Mouse (Mus musculus) liver, embryonic 12.5 days (tissue): ENCODE data around the gene Mfsd14a. TPM values are rescaled to one million over a fixed set of nuclear protein-coding genes. Genes with fewer than 3 reads are reported as not detected.

ENCODE experiments used
- ATAC-seq: fragments of 200-750 bp; cut with Nextera tagmentation; 2 replicates; pipeline ENCODE4 v1.8.0; 2017; ENCODE audit warnings: moderate number of reproducible peaks, mild to moderate bottlenecking, moderate library complexity
- H3K27ac ChIP-seq: fragments of 300-500 bp; sonication (generic); 2 replicates; pipeline ENCODE4 v1.5.1; 2016; ENCODE audit warnings: mild to moderate bottlenecking
- H3K27me3 ChIP-seq: fragments of 300-500 bp; sonication (generic); replicated peaks from 2 replicates; pipeline ENCODE4 v1.6.1; 2016; ENCODE audit warnings: mild to moderate bottlenecking, moderate library complexity
- H3K36me3 ChIP-seq: fragments of 300-500 bp; sonication (generic); 2 replicates; pipeline ENCODE4 v1.6.1; 2016; ENCODE audit warnings: mild to moderate bottlenecking, moderate library complexity
- H3K4me1 ChIP-seq: fragments of 300-500 bp; sonication (generic); 2 replicates; pipeline ENCODE4 v1.6.1; 2016
- H3K4me2 ChIP-seq: fragments of 300-500 bp; sonication (generic); 2 replicates; pipeline ENCODE4 v1.6.1; 2016; ENCODE audit warnings: mild to moderate bottlenecking, moderate library complexity
- H3K4me3 ChIP-seq: fragments of 300-500 bp; sonication (generic); 2 replicates; pipeline ENCODE4 v1.5.1; 2016; ENCODE audit warnings: mild to moderate bottlenecking, moderate library complexity
- H3K9ac ChIP-seq: fragments of 300-500 bp; sonication (generic); 2 replicates; pipeline ENCODE4 v1.6.1; 2016; ENCODE audit warnings: mild to moderate bottlenecking, moderate library complexity
- H3K9me3 ChIP-seq: fragments of 300-500 bp; sonication (generic); replicated peaks from 2 replicates; pipeline ENCODE4 v1.6.1; 2016; ENCODE audit warnings: mild to moderate bottlenecking, moderate library complexity
- WGBS: fragments of 180-500 bp; shearing (Covaris S2); methylation state at CpG from one replicate; pipeline ENCODE4 v1.1.7; 2016; ENCODE audit not compliant: insufficient replicate concordance; 5-methylcytosine and 5-hydroxymethylcytosine counted together
- polyA plus RNA-seq: library from polyadenylated mRNA; unstranded; fragments of >200 nt; fragmentation: Nextera tagmentation; extraction: Ambion mirVana; gene quantifications from 2 replicates; pipeline ENCODE4 v1.2.1, GENCODE M21; 2016

The Mfsd14a gene
- polyA plus RNA-seq, 1 experiment from 2014 or later: 53.1 TPM

DNA sequence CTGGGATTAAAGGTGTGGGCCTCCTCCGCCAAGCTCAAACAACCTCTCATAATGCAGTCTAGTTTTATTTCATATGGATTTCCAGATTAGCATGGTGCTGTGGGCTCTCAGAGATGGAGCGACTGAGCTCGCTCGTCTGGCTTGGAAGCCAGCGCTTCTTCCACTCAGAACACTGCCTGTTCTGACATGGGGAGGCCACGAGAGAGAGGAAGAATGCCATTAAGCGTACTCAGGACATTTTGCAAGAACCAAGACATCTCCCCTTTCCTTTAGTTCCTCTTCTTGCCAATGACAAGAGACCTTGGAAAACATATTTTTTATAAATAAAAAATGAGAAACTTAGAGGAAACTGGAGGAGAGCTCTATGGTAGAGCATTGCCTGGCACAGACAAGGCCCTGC, 13.7 kb downstream of the Mfsd14a start:
- Histone ChIP-seq H3K27me3 (no peaks in the 10 kb centered on the region), H3K27ac (peak overlapping the region; percentile 17; the same call in 1 of the 2 replicates), H3K4me2 (no peak overlapping the region), H3K9ac (no peak overlapping the region), H3K9me3 (no peaks in the 10 kb centered on the region), H3K4me1 (peaks cover 32% of the 10 kb centered on the region), H3K36me3 (peaks cover 62% of the 10 kb centered on the region), H3K4me3 (no peak overlapping the region)
- no peak for ATAC-seq
- 83% methylated on average over 7 of the region's 7 CpGs for WGBS

DNA sequence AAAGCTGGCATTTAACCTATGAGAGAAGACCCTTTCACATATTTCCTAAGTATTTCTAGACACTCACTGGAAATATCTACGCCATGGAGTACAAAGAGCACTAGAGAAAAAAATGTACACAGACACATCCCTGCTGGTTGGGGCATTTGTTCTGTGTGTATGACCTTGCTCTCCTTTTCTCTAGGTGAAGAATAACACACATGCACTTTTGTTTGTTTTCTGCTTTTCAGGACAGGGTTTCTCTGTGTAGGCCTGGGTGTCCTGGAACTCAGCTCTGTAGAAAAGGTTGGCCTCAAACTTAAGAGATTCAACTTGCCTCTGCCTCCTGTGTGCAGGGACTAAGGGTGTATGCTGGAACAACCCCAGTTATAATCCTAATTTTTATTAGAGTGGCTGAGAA, 16.1 kb downstream of the Mfsd14a start:
- Histone ChIP-seq H3K36me3 (peaks cover 85% of the 10 kb centered on the region), H3K9me3 (no peaks in the 10 kb centered on the region), H3K9ac (no peak overlapping the region), H3K4me2 (no peak overlapping the region), H3K27me3 (no peaks in the 10 kb centered on the region), H3K4me3 (no peak overlapping the region), H3K27ac (no peak overlapping the region), H3K4me1 (peaks cover 25% of the 10 kb centered on the region)
- WGBS: 86% methylated on average over 1 of the region's 1 CpGs
- ATAC-seq: no peak

DNA sequence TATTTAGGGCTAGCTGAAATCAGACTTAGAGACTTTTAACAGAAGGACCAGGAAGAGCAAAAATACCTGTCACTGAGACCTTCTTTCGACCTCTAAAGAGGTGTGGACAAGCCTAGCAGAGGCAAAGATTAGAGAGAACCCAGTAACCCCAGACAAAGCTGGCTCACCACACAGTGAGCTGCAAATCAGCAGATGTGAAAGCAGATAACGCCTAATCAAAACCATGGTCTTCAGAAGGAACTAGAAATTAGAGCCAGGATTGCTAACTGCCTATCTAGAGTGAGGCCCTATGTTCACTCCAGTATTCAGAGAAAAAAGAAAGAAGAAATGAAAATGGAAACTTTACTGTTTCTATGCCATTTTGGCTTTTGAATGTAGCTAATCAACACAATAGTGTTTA, 20.1 kb downstream of the Mfsd14a start:
- no peaks in the 10 kb centered on the region for H3K9me3 ChIP-seq
- 72% methylated on average over 2 of the region's 2 CpGs for WGBS
- peaks cover 95% of the 10 kb centered on the region for H3K36me3 ChIP-seq
- H3K9ac ChIP-seq: no peak overlapping the region
- no peaks in the 10 kb centered on the region for H3K27me3 ChIP-seq
- H3K4me3 ChIP-seq: no peak overlapping the region
- H3K4me1 ChIP-seq: peaks cover 16% of the 10 kb centered on the region
- H3K27ac ChIP-seq: no peak overlapping the region
- H3K4me2 ChIP-seq: no peak overlapping the region
- peak; percentile 41; the same call in 1 of the 2 replicates for ATAC-seq

DNA sequence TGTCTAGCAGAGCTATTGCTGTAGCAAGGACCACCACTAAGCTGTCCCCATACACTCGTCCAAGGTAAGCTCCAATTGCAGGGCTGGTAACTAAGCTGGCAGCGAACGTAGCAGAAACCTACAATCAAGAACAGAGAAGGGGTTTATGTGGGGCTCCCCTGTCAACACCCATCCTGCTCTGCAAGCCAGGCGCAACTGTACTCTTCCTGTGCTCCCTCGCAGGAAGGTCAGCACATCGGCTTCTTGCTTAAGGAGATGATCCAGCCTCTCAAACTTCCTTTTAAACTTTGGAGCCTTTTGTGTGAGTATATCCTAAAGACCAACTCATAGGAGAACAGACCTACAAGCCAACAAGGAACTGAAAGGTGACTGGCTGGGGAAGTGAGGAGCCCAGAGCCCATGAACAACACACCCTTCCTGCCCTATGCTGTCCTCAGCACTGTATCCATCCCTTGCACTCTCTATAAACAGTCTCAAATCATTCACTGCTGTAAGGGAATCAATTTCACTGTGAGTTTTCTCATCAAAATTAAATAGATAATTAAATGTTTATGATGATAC, 20.6 kb downstream of the Mfsd14a start:
- Histone ChIP-seq H3K27ac (no peak overlapping the region), H3K9ac (no peak overlapping the region), H3K36me3 (peaks cover 94% of the 10 kb centered on the region), H3K27me3 (no peaks in the 10 kb centered on the region), H3K4me1 (peaks cover 16% of the 10 kb centered on the region), H3K4me3 (no peak overlapping the region), H3K4me2 (no peak overlapping the region), H3K9me3 (no peaks in the 10 kb centered on the region)
- ATAC-seq: no peak
- WGBS: 92% methylated on average over 6 of the region's 6 CpGs

DNA sequence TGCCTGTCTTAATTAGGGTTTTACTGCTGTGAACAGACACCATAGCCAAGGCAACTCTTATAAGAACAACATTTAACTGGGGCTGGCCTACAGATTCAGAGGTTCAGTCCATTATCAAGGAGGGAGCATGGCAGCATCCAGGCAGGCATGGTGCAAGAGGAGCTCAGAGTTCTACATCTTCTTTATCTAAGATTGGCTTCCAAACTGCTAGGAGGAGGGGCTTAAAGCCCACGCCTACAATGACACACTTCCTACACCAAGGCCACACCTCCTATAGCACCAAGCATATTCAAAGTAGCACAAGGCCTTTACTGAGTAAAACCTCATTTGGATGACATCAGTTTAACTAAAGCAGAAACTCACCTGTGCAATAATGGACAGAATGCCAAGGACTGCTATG, 22.5 kb downstream of the Mfsd14a start:
- H3K4me3 ChIP-seq: no peak overlapping the region
- H3K9ac ChIP-seq: no peak overlapping the region
- no peak overlapping the region for H3K27ac ChIP-seq
- ATAC-seq: peak; percentile 80
- H3K36me3 ChIP-seq: peaks cover 95% of the 10 kb centered on the region
- 57% methylated on average over 1 of the region's 1 CpGs for WGBS
- H3K27me3 ChIP-seq: no peaks in the 10 kb centered on the region
- H3K4me2 ChIP-seq: no peak overlapping the region
- peaks cover 16% of the 10 kb centered on the region for H3K4me1 ChIP-seq
- H3K9me3 ChIP-seq: no peaks in the 10 kb centered on the region

DNA sequence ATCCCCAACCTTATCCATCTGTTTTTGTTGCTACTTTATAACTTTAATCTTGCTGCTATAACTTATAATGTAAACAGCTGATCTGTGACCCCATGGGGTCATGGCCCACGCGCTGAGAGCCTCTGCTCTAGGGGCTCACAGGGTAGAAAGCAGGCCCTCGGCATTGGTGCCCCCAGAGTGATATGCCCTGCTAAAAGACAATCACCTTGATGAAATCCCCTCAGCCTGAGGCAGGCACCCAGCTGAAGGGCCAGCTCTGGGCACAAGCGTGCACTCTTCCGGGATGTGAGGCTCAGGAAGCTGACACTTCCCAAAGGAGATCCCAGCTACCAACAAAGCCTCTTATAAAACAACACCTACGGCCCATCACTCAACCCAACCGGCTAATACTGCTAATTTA, 23.9 kb downstream of the Mfsd14a start:
- 87% methylated on average over 7 of the region's 7 CpGs for WGBS
- Histone ChIP-seq H3K4me2 (no peak overlapping the region), H3K27ac (no peak overlapping the region), H3K27me3 (no peaks in the 10 kb centered on the region), H3K4me3 (no peak overlapping the region), H3K36me3 (peaks cover 97% of the 10 kb centered on the region), H3K4me1 (peaks cover 15% of the 10 kb centered on the region), H3K9ac (no peak overlapping the region), H3K9me3 (no peaks in the 10 kb centered on the region)
- no peak for ATAC-seq

DNA sequence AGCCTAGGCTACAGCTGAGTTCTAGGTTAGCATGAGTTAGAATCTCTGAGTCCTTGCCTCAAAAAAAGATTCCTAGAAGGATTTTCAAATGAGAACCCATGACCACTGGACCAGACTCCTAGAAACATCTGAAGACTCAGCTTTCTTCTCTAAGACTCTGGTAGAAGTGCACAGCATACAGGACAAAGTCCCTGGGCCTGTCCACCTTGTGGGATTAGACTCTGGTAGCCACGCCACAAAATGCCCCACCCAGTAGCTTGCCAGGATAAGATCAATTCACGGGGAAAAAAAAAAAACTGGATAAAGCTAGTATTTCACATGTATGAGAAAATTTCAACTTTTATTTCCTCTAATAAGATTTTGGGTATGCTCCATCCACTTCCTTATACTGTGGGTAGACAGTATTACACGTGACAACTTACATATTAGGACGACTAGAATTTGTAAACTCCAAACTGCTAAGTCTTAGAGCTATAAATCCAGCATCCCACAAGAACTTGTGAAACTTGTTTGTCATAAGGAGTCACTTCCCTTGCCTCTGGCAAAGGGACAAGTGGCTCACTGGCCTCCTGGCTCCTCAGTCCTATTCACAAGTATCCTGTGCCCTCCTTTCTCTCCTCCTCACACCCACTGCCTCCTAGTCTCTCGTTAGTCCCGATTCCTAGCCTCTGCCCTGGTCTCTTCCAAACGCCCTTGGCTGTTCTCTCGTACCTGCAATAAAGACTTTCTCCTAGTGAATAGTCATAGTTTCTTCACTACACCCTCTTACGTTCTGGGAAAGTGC, 24.6 kb downstream of the Mfsd14a start:
- H3K4me1 ChIP-seq: peaks cover 8% of the 10 kb centered on the region
- H3K9me3 ChIP-seq: no peaks in the 10 kb centered on the region
- no peaks in the 10 kb centered on the region for H3K27me3 ChIP-seq
- WGBS: 78% methylated on average over 9 of the region's 9 CpGs
- no peak overlapping the region for H3K4me3 ChIP-seq
- H3K9ac ChIP-seq: no peak overlapping the region
- peaks cover 97% of the 10 kb centered on the region for H3K36me3 ChIP-seq
- no peak overlapping the region for H3K4me2 ChIP-seq
- no peak overlapping the region for H3K27ac ChIP-seq
- ATAC-seq: no peak

DNA sequence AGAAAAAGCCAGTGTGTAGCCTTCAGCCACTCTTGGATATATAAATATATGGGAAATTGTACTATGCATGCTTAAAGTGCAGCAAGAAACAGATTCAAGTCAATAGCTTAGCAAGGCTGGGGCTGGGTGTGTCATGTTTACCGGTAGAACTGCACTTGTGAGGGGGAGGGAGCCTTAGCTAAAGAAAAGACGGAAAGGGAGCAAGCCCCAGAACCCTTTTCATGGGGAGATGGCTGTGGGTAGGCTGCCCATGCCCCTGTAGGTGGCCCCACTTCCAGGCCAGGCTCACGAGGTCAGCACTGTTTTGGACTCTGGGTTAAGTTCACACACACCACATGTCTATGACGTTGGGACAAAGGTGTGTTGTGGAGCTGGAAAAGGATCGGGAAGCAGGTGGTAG, 26.7 kb downstream of the Mfsd14a start:
- H3K4me2 ChIP-seq: no peak overlapping the region
- no peak for ATAC-seq
- H3K4me1 ChIP-seq: peaks cover 6% of the 10 kb centered on the region; the same call in 1 of the 2 replicates
- no peak overlapping the region for H3K9ac ChIP-seq
- 70% methylated on average over 5 of the region's 5 CpGs for WGBS
- no peak overlapping the region for H3K4me3 ChIP-seq
- H3K36me3 ChIP-seq: peaks cover 94% of the 10 kb centered on the region
- no peaks in the 10 kb centered on the region for H3K9me3 ChIP-seq
- no peak overlapping the region for H3K27ac ChIP-seq
- no peaks in the 10 kb centered on the region for H3K27me3 ChIP-seq

DNA sequence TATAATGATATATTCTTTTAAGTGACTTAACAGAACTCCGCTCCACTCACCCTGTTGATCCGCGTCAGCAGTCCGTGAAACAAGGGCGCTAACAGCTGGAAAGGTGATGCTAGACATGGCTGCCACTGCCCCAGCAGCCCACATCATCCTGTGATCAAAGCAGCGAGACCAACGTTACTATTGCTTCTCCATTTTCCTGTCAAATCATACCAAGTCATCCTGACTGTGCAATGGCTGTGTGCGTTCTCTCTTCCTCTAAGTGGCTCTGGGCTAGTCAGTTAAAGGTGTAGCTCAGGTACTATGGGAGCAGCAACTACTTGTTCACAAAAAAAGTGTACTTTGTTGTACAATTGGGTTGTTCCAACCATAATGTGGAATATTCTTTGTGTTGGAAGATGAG, 27.6 kb downstream of the Mfsd14a start:
- Histone ChIP-seq H3K36me3 (peaks cover 93% of the 10 kb centered on the region), H3K4me1 (peaks cover 1% of the 10 kb centered on the region; the same call in 1 of the 2 replicates), H3K27ac (no peak overlapping the region), H3K4me2 (no peak overlapping the region), H3K27me3 (no peaks in the 10 kb centered on the region), H3K9me3 (no peaks in the 10 kb centered on the region), H3K9ac (no peak overlapping the region), H3K4me3 (no peak overlapping the region)
- 80% methylated on average over 8 of the region's 8 CpGs for WGBS
- no peak for ATAC-seq

DNA sequence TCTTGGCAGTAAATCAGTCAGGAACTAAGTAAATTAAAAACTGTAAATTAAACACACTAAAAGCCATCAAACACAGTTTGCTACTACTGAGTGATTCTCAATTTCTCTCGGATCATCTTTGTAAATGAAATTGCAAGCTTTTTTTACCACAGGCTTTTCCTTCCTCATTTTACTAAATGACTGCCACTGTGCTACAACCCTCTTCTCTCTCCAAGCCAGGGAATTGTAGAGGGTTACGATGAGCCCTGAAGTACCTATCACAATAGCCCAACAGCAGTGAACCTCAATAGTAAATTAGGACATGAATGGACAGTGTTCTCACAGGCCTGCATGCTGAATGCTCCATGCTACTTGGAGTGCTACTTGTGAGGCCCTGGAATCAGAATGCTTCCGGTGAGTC, 28.4 kb downstream of the Mfsd14a start:
- WGBS: 80% methylated on average over 3 of the region's 3 CpGs
- peaks cover 90% of the 10 kb centered on the region for H3K36me3 ChIP-seq
- H3K4me1 ChIP-seq: no peaks in the 10 kb centered on the region
- no peak overlapping the region for H3K9ac ChIP-seq
- H3K4me3 ChIP-seq: no peak overlapping the region
- no peak for ATAC-seq
- no peaks in the 10 kb centered on the region for H3K27me3 ChIP-seq
- H3K9me3 ChIP-seq: no peaks in the 10 kb centered on the region
- H3K27ac ChIP-seq: no peak overlapping the region
- H3K4me2 ChIP-seq: no peak overlapping the region

DNA sequence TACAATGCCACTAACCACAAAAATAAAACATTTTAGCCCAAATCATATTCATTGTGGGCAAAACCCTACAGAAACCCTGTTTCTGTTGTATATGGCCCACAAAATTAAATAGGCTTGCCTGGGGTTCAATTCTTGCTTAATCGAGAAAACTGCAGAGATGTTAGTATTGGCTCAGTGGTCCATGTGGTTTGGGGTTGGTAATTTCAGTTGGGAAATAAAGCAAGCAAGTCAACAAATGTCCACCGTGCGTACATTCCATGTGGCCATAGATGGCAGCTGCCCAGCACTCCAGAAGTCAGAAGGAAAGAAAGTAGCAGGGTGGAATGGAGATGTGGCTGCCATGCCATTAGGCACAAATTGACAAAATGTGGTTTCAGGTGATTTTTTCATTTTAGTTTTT, 29.5 kb downstream of the Mfsd14a start:
- no peak overlapping the region for H3K9ac ChIP-seq
- H3K27ac ChIP-seq: no peak overlapping the region
- no peak overlapping the region for H3K4me2 ChIP-seq
- H3K36me3 ChIP-seq: peaks cover 89% of the 10 kb centered on the region
- 86% methylated on average over 3 of the region's 3 CpGs for WGBS
- ATAC-seq: no peak
- no peaks in the 10 kb centered on the region for H3K9me3 ChIP-seq
- H3K27me3 ChIP-seq: no peaks in the 10 kb centered on the region
- H3K4me3 ChIP-seq: no peak overlapping the region
- H3K4me1 ChIP-seq: no peaks in the 10 kb centered on the region

DNA sequence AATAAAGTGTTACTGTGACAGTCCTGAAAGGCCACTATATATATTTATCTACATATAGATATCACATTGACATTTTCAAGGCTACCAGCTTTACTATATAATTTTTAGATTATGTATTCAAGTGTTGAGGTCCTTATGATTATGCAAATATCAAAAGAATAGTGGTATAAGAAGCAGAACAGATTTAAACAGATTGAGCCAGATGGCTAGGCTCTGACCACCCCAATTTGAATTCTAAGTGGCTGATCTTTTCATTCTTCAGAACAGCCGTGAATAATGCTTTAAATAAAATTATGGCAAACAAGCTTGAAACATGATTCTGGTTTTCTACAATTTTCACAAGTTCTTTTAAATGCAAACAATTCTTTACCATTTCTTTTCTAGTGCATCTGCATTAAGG, 31.0 kb downstream of the Mfsd14a start:
- no peak overlapping the region for H3K9ac ChIP-seq
- no peaks in the 10 kb centered on the region for H3K9me3 ChIP-seq
- H3K4me2 ChIP-seq: no peak overlapping the region
- no peak overlapping the region for H3K4me3 ChIP-seq
- peaks cover 90% of the 10 kb centered on the region for H3K36me3 ChIP-seq
- no peak overlapping the region for H3K27ac ChIP-seq
- WGBS: 74% methylated on average over 1 of the region's 1 CpGs
- no peaks in the 10 kb centered on the region for H3K4me1 ChIP-seq
- no peaks in the 10 kb centered on the region for H3K27me3 ChIP-seq
- ATAC-seq: no peak
